Mouse (Mus musculus): ENCODE measurements around the gene Tmem120b.

DNA sequence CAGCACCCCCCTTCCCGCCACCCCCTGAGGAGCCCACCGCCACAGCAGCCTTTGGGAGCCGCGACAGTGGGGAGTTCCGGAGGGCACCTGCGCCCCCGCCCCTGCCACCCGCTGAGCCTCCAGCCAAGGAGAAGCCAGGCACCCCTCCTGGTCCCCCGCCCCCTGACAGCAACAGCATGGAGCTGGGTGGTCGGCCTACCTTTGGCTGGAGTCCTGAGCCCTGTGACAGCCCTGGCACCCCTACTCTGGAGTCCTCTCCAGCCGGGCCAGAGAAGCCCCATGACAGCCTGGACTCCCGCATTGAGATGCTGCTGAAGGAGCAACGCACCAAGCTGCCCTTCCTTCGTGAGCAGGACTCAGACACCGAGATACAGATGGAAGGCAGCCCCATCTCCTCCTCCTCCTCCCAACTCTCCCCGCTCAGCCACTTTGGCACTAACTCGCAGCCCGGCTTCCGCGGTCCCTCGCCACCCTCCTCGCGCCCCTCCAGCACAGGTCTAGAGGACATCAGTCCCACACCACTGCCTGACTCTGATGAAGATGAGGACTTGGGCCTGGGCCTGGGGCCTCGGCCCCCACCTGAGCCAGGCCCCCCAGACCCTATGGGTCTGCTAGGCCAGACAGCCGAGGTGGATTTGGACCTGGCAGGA, 80.0 kb downstream of the Tmem120b start:
- TF ChIP-seq CTCF (IDR thresholded peaks at IDR 0.05; ENCODE audit: insufficient read depth, low read depth, low read length) (no peak), POLR2A (IDR thresholded peaks at IDR 0.05; ENCODE audit: insufficient read depth, low read depth, low read length) (no peak)

Measured in olfactory bulb, adult 2 months (tissue).